Mouse (Mus musculus): ENCODE data around the gene Tsku. TPM values are rescaled to one million over a fixed set of nuclear protein-coding genes. Genes with fewer than 3 reads are reported as not detected.

The Tsku gene
- polyA plus RNA-seq, 1 experiment from 2014 or later = 15.9 TPM

DNA sequence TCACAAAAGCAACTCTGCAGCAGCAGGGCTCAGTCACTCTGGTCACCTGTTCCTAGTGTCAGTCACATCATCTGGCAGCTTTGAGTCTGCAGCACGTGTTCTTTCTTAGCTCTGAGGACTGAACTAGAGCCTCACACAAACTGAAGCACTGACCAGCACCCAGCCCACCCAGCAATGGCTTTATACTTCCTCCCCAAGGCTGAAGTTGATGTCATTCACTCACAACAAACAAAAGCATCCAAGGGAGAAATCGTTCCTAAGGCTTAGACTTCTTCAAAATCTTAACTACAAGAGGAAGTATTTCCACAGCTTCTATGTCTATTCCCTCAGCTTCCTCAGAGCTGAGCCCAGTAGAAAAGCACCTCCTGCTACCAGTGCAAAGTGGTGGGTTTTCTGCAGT is 32.8 kb downstream of the Tsku start:
- no peak for DNase-seq
- H3K4me3 ChIP-seq (ENCODE audit: low read depth, low read length) = no peak overlapping the region
- H3K36me3 ChIP-seq (ENCODE audit: insufficient read depth) = no peaks in the 10 kb centered on the region
- H3K27ac ChIP-seq (ENCODE audit: low read depth) = no peak overlapping the region
- no peak for TF ChIP-seq CTCF (IDR thresholded peaks at IDR 0.05; ENCODE audit: low read depth)
- H3K4me2 ChIP-seq = no peak overlapping the region
- H3K4me1 ChIP-seq (ENCODE audit: insufficient read depth) = peaks cover 4% of the 10 kb centered on the region; the same call in 1 of the 2 replicates
- no peak for ATAC-seq (ENCODE audit: insufficient read depth)
- 54% methylated on average over 2 of the region's 2 CpGs for WGBS
- no peaks in the 10 kb centered on the region for H3K27me3 ChIP-seq (ENCODE audit: insufficient read depth, low read length)
- H3K9ac ChIP-seq = no peak overlapping the region
- no peaks in the 10 kb centered on the region for H3K9me3 ChIP-seq (ENCODE audit: low read depth, low read length)

DNA sequence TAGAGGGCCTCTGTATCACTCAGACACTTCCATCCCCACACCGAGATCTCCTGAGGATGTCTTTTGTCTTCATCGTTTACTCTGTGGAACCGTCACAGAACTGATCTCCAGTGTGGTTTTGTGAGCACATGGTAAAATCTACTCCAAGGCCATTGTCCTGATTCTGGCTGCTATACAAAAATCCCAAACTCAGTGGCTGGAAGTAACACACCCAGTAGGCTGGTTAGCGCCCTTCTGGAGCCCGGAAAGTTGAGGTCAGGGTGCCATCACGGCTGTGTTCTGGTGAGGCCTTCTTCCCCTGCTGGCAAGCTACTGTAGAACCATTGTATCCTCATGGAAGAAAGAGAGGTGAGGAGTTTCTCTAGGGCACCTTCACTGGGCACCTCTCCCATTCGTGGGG is 35.1 kb downstream of the Tsku start:
- Histone ChIP-seq H3K36me3 (ENCODE audit: insufficient read depth) (no peaks in the 10 kb centered on the region), H3K4me2 (no peak overlapping the region), H3K27ac (ENCODE audit: low read depth) (no peak overlapping the region), H3K9ac (no peak overlapping the region), H3K9me3 (ENCODE audit: low read depth, low read length) (no peaks in the 10 kb centered on the region), H3K4me3 (ENCODE audit: low read depth, low read length) (no peak overlapping the region), H3K27me3 (ENCODE audit: insufficient read depth, low read length) (no peaks in the 10 kb centered on the region), H3K4me1 (ENCODE audit: insufficient read depth) (peaks cover 7% of the 10 kb centered on the region; the same call in 1 of the 2 replicates)
- WGBS = 79% methylated on average over 7 of the region's 7 CpGs
- ATAC-seq (ENCODE audit: insufficient read depth) (no peak), DNase-seq (no peak)
- TF ChIP-seq CTCF (IDR thresholded peaks at IDR 0.05; ENCODE audit: low read depth) = no peak

DNA sequence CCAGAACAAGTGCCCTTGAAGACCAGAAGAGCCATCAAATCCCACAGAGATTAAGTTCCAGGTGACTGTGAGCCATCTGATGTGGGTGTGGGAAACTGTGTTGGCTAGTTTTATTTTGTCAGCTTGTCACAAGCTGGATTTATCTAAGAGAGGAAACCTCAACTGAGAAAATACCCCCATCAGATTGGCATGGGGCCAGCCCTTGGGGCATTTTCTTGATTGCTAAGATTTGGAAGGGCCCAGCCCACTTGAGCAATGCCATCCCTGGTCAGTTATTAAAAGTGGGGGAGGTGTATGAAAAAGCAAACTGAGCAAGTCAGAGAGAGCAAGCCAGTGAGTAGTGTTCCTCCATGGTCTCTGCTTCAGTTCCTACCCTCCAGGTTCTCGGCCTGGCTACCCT is 36.9 kb downstream of the Tsku start:
- WGBS = 65% methylated on average over 1 of the region's 1 CpGs
- no peak for TF ChIP-seq CTCF (IDR thresholded peaks at IDR 0.05; ENCODE audit: low read depth)
- no peak for ATAC-seq (ENCODE audit: insufficient read depth)

DNA sequence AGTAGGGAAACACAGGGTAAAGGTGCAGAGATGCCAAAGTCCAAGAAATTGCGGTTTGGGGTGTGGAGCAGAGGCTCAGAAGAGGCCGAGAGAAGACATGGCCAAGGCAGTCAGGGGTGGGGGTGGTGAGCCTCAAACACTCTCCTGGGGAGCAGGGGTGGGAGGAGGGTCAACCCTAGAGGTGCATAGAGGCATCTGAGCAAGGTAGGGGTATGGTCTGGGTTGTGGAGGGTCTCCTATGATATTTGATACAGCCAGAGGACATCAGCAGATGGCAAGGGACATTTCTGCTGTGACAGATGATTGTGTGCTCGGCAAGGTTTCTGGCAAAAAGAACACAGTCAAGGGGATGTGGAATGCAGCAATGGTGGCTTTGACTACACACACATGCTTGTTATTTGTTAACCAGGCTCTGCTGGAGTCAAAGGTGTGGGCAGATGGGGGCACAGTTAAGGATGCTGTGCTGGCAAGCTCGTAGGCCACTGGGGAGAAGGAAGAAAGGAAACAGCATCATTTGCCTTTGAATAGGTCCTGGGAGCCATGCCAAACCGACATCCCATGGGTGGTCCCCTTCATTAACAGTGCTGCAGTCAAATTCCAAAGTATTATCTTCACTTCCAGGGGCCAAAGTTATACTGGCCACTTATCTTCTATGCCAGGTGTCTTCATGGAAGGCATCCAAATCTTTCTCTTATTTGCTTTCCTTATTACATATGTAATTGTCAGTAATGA is 37.7 kb downstream of the Tsku start:
- ATAC-seq (ENCODE audit: insufficient read depth) = peak; percentile 63; the same call in 1 of the 2 replicates
- Histone ChIP-seq H3K27me3 (ENCODE audit: insufficient read depth, low read length) (no peaks in the 10 kb centered on the region), H3K27ac (ENCODE audit: low read depth) (no peak overlapping the region), H3K9ac (no peak overlapping the region), H3K4me2 (no peak overlapping the region), H3K4me1 (ENCODE audit: insufficient read depth) (peaks cover 4% of the 10 kb centered on the region; the same call in 1 of the 2 replicates), H3K4me3 (ENCODE audit: low read depth, low read length) (no peak overlapping the region), H3K9me3 (ENCODE audit: low read depth, low read length) (no peaks in the 10 kb centered on the region), H3K36me3 (ENCODE audit: insufficient read depth) (no peaks in the 10 kb centered on the region)
- no peak for TF ChIP-seq CTCF (IDR thresholded peaks at IDR 0.05; ENCODE audit: low read depth)
- DNase-seq = peak; percentile 78
- 33% methylated on average over 5 of the region's 5 CpGs for WGBS

More for the DNA sequence above, 36.9 kb downstream of the Tsku start:
- no peak for DNase-seq
- Histone ChIP-seq H3K9me3 (ENCODE audit: low read depth, low read length) (no peaks in the 10 kb centered on the region), H3K27me3 (ENCODE audit: insufficient read depth, low read length) (no peaks in the 10 kb centered on the region), H3K36me3 (ENCODE audit: insufficient read depth) (no peaks in the 10 kb centered on the region), H3K9ac (no peak overlapping the region), H3K27ac (ENCODE audit: low read depth) (no peak overlapping the region), H3K4me3 (ENCODE audit: low read depth, low read length) (no peak overlapping the region), H3K4me2 (no peak overlapping the region), H3K4me1 (ENCODE audit: insufficient read depth) (peaks cover 4% of the 10 kb centered on the region; the same call in 1 of the 2 replicates)

GRCm38 (mm10) chr7:98322415-98322814 is 38.7 kb downstream of the Tsku start:
- H3K4me3 ChIP-seq (ENCODE audit: low read depth, low read length) = no peak overlapping the region
- no peaks in the 10 kb centered on the region for H3K9me3 ChIP-seq (ENCODE audit: low read depth, low read length)
- H3K4me2 ChIP-seq = no peak overlapping the region
- ATAC-seq (ENCODE audit: insufficient read depth) (no peak), DNase-seq (no peak)
- H3K4me1 ChIP-seq (ENCODE audit: insufficient read depth) = peaks cover 4% of the 10 kb centered on the region; the same call in 1 of the 2 replicates
- no peak overlapping the region for H3K9ac ChIP-seq
- H3K27me3 ChIP-seq (ENCODE audit: insufficient read depth, low read length) = no peaks in the 10 kb centered on the region
- TF ChIP-seq CTCF (IDR thresholded peaks at IDR 0.05; ENCODE audit: low read depth) = no peak
- WGBS = 55% methylated on average over 3 of the region's 3 CpGs
- no peak overlapping the region for H3K27ac ChIP-seq (ENCODE audit: low read depth)
- H3K36me3 ChIP-seq (ENCODE audit: insufficient read depth) = no peaks in the 10 kb centered on the region

GRCm38 (mm10) chr7:98321083-98321482 is 40.0 kb downstream of the Tsku start, which contains the start of gene Acer3:
Gene Acer3 (minus strand): TSS chr7:98321208.
- WGBS = 78% methylated on average over 2 of the region's 2 CpGs
- no peak for ATAC-seq (ENCODE audit: insufficient read depth)
- no peak for TF ChIP-seq CTCF (IDR thresholded peaks at IDR 0.05; ENCODE audit: low read depth)

GRCm38 (mm10) chr7:98320006-98320556 is 41.0 kb downstream of the Tsku start:
- Histone ChIP-seq H3K4me2 (no peak overlapping the region), H3K36me3 (ENCODE audit: insufficient read depth) (no peaks in the 10 kb centered on the region), H3K9me3 (ENCODE audit: low read depth, low read length) (no peaks in the 10 kb centered on the region), H3K27me3 (ENCODE audit: insufficient read depth, low read length) (no peaks in the 10 kb centered on the region), H3K4me3 (ENCODE audit: low read depth, low read length) (no peak overlapping the region), H3K9ac (no peak overlapping the region), H3K4me1 (ENCODE audit: insufficient read depth) (peaks cover 4% of the 10 kb centered on the region; the same call in 1 of the 2 replicates), H3K27ac (ENCODE audit: low read depth) (no peak overlapping the region)
- WGBS = 81% methylated on average over 7 of the region's 7 CpGs
- ATAC-seq (ENCODE audit: insufficient read depth) = no peak
- no peak for TF ChIP-seq CTCF (IDR thresholded peaks at IDR 0.05; ENCODE audit: low read depth)
- no peak for DNase-seq

More at GRCm38 (mm10) chr7:98321083-98321482, 40.0 kb downstream of the Tsku start, which contains the start of gene Acer3:
- H3K36me3 ChIP-seq (ENCODE audit: insufficient read depth) = no peaks in the 10 kb centered on the region
- peaks cover 4% of the 10 kb centered on the region; the same call in 1 of the 2 replicates for H3K4me1 ChIP-seq (ENCODE audit: insufficient read depth)
- H3K4me3 ChIP-seq (ENCODE audit: low read depth, low read length) = no peak within 1 kb of the TSS
- no peak for DNase-seq
- no peak within 1 kb of the TSS for H3K9ac ChIP-seq
- H3K4me2 ChIP-seq = no peak within 1 kb of the TSS
- H3K27me3 ChIP-seq (ENCODE audit: insufficient read depth, low read length) = no peaks in the 10 kb centered on the region
- H3K27ac ChIP-seq (ENCODE audit: low read depth) = no peak within 1 kb of the TSS
- no peaks in the 10 kb centered on the region for H3K9me3 ChIP-seq (ENCODE audit: low read depth, low read length)

Measured in lung, embryonic 14.5 days (tissue).